Mouse (Mus musculus): ENCODE results near the gene Tmem150c.

GRCm38 (mm10) chr5:100091602-100092001 lies 68.0 kb downstream of the Tmem150c start:
- no peak for TF ChIP-seq MAFK (IDR thresholded peaks at IDR 0.05; ENCODE audit: insufficient read depth, low read depth, low read length)
- no peak for TF ChIP-seq HCFC1 (IDR thresholded peaks at IDR 0.05; ENCODE audit: borderline replicate concordance, insufficient read depth, low read length)
- no peak for TF ChIP-seq ZNF384 (IDR thresholded peaks at IDR 0.05; ENCODE audit: low read depth, low read length)
- no peak for TF ChIP-seq ZC3H11A (IDR thresholded peaks at IDR 0.05; ENCODE audit: borderline replicate concordance, low read depth, low read length)
